Mouse (Mus musculus) intestine, embryonic 14.5 days (tissue): ENCODE measurements at regions not wholly inside any gene's neighbourhood (a gene's known extent, or its start where the extent isn't known, plus 50 kb on each side); places are given as distances from the start of the nearest gene placed in this dataset.

Experiments
- ATAC-seq: fragments of 200-750 bp; cut with Nextera tagmentation; replicated peaks from 2 replicates; pipeline ENCODE4 v1.8.0; 2017; ENCODE audit warnings: low read depth, moderate number of reproducible peaks, moderate TSS enrichment, moderate library complexity; ENCODE audit not compliant: low FRiP score, low TSS enrichment
- DNase-seq: peaks from one replicate; pipeline ENCODE4 v3.0.0-alpha.2; 2018; ENCODE audit warnings: low spot score
- H3K27ac ChIP-seq: fragments of 300-500 bp; sonication (generic); 2 replicates; pipeline ENCODE4 v1.5.1; 2014; ENCODE audit warnings: low read depth, mild to moderate bottlenecking, control low read depth
- H3K27me3 ChIP-seq: fragments of 300-500 bp; sonication (generic); replicated peaks from 2 replicates; pipeline ENCODE4 v1.6.1; 2014; ENCODE audit warnings: low read length, control low read depth; ENCODE audit not compliant: control insufficient read depth, insufficient read depth
- H3K36me3 ChIP-seq: fragments of 300-500 bp; sonication (generic); 2 replicates; pipeline ENCODE4 v1.6.1; 2014; ENCODE audit warnings: low read length, control low read depth; ENCODE audit not compliant: control insufficient read depth, insufficient read depth
- H3K4me1 ChIP-seq: fragments of 300-500 bp; sonication (generic); replicated peaks from 2 replicates; pipeline ENCODE4 v1.6.1; 2014; ENCODE audit warnings: low read length, control low read depth, mixed read lengths; ENCODE audit not compliant: control insufficient read depth, insufficient read depth
- H3K4me2 ChIP-seq: fragments of 300-500 bp; sonication (generic); 2 replicates; pipeline ENCODE4 v1.6.1; 2014; ENCODE audit warnings: low read length
- H3K4me3 ChIP-seq: fragments of 300-500 bp; sonication (generic); 2 replicates; pipeline ENCODE4 v1.5.1; 2014; ENCODE audit warnings: low read depth, low read length, control low read depth, mixed read lengths
- H3K9ac ChIP-seq: fragments of 300-500 bp; sonication (generic); 2 replicates; pipeline ENCODE4 v1.6.1; 2014; ENCODE audit warnings: mild to moderate bottlenecking, low read length
- H3K9me3 ChIP-seq: fragments of 300-500 bp; sonication (generic); 2 replicates; pipeline ENCODE4 v1.6.1; 2016; ENCODE audit warnings: low read length, control low read depth; ENCODE audit not compliant: control insufficient read depth
- WGBS: fragments of 180-500 bp; shearing (Covaris S2); extraction: QIAGEN DNeasy Blood & Tissue Kit; methylation state at CpG from one replicate; pipeline ENCODE4 v1.1.7; 2014; 5-methylcytosine and 5-hydroxymethylcytosine counted together

GRCm38 (mm10) chr16:71997634-71998278 lies 310.4 kb upstream of the Robo1 start:
- no peaks in the 10 kb centered on the region for H3K36me3 ChIP-seq
- H3K4me3 ChIP-seq, result no peak overlapping the region
- H3K4me1 ChIP-seq, result no peaks in the 10 kb centered on the region
- DNase-seq, result no peak
- H3K9me3 ChIP-seq, result no peaks in the 10 kb centered on the region
- no peaks in the 10 kb centered on the region for H3K27me3 ChIP-seq
- no peak overlapping the region for H3K4me2 ChIP-seq
- no peak overlapping the region for H3K9ac ChIP-seq
- no peak for ATAC-seq
- no peak overlapping the region for H3K27ac ChIP-seq
- 92% methylated on average over 3 of the region's 3 CpGs for WGBS

- 4% methylated on average over 27 of the region's 27 CpGs for WGBS
- H3K9ac ChIP-seq, result 0 out of 2 replicates have a peak overlapping the region, but pooled peaks have one; percentile 14
Observed at GRCm38 (mm10) chr16:72027404-72028215, 280.5 kb upstream of the Robo1 start.

DNA sequence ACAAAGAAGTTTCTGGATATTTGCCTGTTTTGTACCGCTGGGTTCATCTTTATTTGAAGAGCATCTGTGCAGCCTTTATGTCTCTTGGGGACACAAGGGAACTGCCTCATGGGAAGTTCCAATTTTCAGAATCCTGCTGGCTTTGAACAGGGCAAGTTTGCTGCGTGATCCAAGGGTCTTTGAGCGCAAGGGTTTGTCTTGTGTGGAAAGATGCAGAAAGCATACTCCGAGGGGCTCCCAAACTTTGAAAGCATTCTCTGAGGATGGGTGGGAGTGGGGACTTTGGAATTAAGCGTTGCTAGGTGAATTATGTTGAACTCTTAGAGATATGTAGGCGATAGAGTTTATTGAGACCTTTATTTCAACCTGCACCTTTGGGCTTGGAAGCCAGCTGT lies 279.9 kb upstream of the Robo1 start:
- 6% methylated on average over 6 of the region's 6 CpGs for WGBS
- no peaks in the 10 kb centered on the region for H3K9me3 ChIP-seq
- H3K27me3 ChIP-seq, result peaks cover 38% of the 10 kb centered on the region
- H3K4me3 ChIP-seq, result peak overlapping the region; percentile 43
- no peak overlapping the region for H3K27ac ChIP-seq
- 0 out of 2 replicates have a peak overlapping the region, but pooled peaks have one; percentile 14 for H3K9ac ChIP-seq
- peak overlapping the region; percentile 66 for H3K4me2 ChIP-seq
- no peaks in the 10 kb centered on the region for H3K36me3 ChIP-seq
- H3K4me1 ChIP-seq, result peaks cover 11% of the 10 kb centered on the region
- DNase-seq, result peak; percentile 54
- ATAC-seq, result no peak

More at GRCm38 (mm10) chr16:72027404-72028215, 280.5 kb upstream of the Robo1 start:
- H3K36me3 ChIP-seq, result no peaks in the 10 kb centered on the region
- H3K27ac ChIP-seq, result no peak overlapping the region
- H3K9me3 ChIP-seq, result no peaks in the 10 kb centered on the region
- DNase-seq (peak; percentile 70), ATAC-seq (peak; percentile 53; the same call in 1 of the 2 replicates)
- peaks cover 11% of the 10 kb centered on the region for H3K4me1 ChIP-seq
- peak overlapping the region; percentile 66 for H3K4me2 ChIP-seq
- H3K27me3 ChIP-seq, result peaks cover 38% of the 10 kb centered on the region
- H3K4me3 ChIP-seq, result peak overlapping the region; percentile 43

GRCm38 (mm10) chr16:72028798-72029197 lies 279.3 kb upstream of the Robo1 start:
- H3K9me3 ChIP-seq, result no peaks in the 10 kb centered on the region
- peaks cover 38% of the 10 kb centered on the region for H3K27me3 ChIP-seq
- 1% methylated on average over 18 of the region's 18 CpGs for WGBS
- ATAC-seq, result no peak
- peak overlapping the region; percentile 66 for H3K4me2 ChIP-seq
- DNase-seq, result peak; percentile 61
- H3K4me1 ChIP-seq, result peaks cover 11% of the 10 kb centered on the region
- no peak overlapping the region for H3K9ac ChIP-seq
- H3K27ac ChIP-seq, result no peak overlapping the region
- no peaks in the 10 kb centered on the region for H3K36me3 ChIP-seq
- peak overlapping the region; percentile 43 for H3K4me3 ChIP-seq

GRCm38 (mm10) chr16:72029273-72029672 lies 278.8 kb upstream of the Robo1 start:
- no peak overlapping the region for H3K9ac ChIP-seq
- H3K4me2 ChIP-seq, result peak overlapping the region; percentile 66
- peaks cover 38% of the 10 kb centered on the region for H3K27me3 ChIP-seq
- H3K4me3 ChIP-seq, result peak overlapping the region; percentile 43
- H3K9me3 ChIP-seq, result no peaks in the 10 kb centered on the region
- no peaks in the 10 kb centered on the region for H3K36me3 ChIP-seq
- WGBS, result 4% methylated on average over 4 of the region's 4 CpGs
- ATAC-seq (no peak), DNase-seq (peak; percentile 52)
- no peak overlapping the region for H3K27ac ChIP-seq
- peaks cover 11% of the 10 kb centered on the region for H3K4me1 ChIP-seq

- Histone ChIP-seq H3K4me2 (no peak overlapping the region), H3K36me3 (no peaks in the 10 kb centered on the region), H3K27ac (no peak overlapping the region), H3K4me1 (no peaks in the 10 kb centered on the region), H3K9ac (no peak overlapping the region), H3K9me3 (no peaks in the 10 kb centered on the region), H3K4me3 (no peak overlapping the region), H3K27me3 (no peaks in the 10 kb centered on the region)
- DNase-seq, result no peak
- WGBS, result 71% methylated on average over 1 of the region's 1 CpGs
- ATAC-seq, result no peak
Observed at GRCm38 (mm10) chr16:72068254-72068653, 239.9 kb upstream of the Robo1 start.

GRCm38 (mm10) chr16:72069581-72069980 lies 238.5 kb upstream of the Robo1 start:
- Histone ChIP-seq H3K27me3 (no peaks in the 10 kb centered on the region), H3K4me1 (no peaks in the 10 kb centered on the region), H3K36me3 (no peaks in the 10 kb centered on the region), H3K9me3 (no peaks in the 10 kb centered on the region), H3K4me3 (no peak overlapping the region), H3K27ac (no peak overlapping the region), H3K4me2 (no peak overlapping the region), H3K9ac (no peak overlapping the region)
- WGBS, result 59% methylated on average over 2 of the region's 2 CpGs
- ATAC-seq (no peak), DNase-seq (no peak)

DNA sequence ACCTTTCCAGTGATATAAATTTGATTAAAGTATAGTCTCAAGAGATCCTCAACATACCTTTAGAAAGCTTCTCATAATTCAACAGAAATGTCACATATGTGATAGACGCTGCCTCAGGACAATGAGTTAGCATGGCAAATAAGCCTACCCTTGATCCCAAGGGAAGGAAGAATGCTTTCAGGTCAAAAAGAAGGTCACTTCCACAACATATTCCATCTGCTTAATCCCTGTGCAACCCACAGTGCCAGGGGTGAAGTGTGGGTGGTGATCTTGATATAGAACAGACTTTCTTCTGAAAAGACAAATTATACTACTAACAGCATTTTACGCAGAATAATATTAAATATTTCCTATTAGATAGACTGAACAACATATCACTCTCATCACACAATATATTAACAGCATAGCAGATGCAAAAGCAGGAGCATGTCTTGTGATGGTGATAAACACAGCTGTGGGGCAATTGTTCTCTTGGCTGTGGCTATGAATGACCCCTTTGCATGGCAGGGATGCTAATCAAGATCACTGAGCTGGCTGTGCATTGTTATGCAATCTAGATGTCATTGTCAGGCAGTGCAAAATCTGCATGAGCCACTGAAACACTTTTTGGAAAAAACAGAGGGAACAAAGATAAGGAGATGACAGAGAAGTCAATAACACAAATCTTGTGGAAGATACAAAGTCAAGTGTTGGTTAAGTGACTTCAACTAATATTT lies 236.2 kb upstream of the Robo1 start:
- DNase-seq, result no peak
- Histone ChIP-seq H3K27ac (no peak overlapping the region), H3K4me3 (no peak overlapping the region), H3K36me3 (no peaks in the 10 kb centered on the region), H3K9me3 (no peaks in the 10 kb centered on the region), H3K4me1 (no peaks in the 10 kb centered on the region), H3K9ac (no peak overlapping the region), H3K27me3 (no peaks in the 10 kb centered on the region), H3K4me2 (no peak overlapping the region)
- 69% methylated on average over 2 of the region's 2 CpGs for WGBS
- ATAC-seq, result no peak
